Mouse (Mus musculus): ENCODE measurements around the gene Ttc41.
A peak's percentile ranks its signal among the peaks of the same experiment; 100 is the strongest.

The Ttc41 gene

GRCm38 (mm10) chr10:86786083-86786482, 80.5 kb downstream of the Ttc41 start:
- DNase-seq: no peak

- no peak for DNase-seq
Observed at GRCm38 (mm10) chr10:86788193-86788592, 82.6 kb downstream of the Ttc41 start.

- DNase-seq: no peak
Observed at GRCm38 (mm10) chr10:86789146-86789672, 83.6 kb downstream of the Ttc41 start.

- no peak for DNase-seq
Observed at GRCm38 (mm10) chr10:86791507-86792184, 86.0 kb downstream of the Ttc41 start.

- no peak for DNase-seq
Observed at GRCm38 (mm10) chr10:86793509-86793951, 87.9 kb downstream of the Ttc41 start.

GRCm38 (mm10) chr10:86794196-86794595, 88.6 kb downstream of the Ttc41 start:
- DNase-seq: no peak

GRCm38 (mm10) chr10:86794794-86795535, 89.4 kb downstream of the Ttc41 start:
- DNase-seq: no peak

GRCm38 (mm10) chr10:86796073-86796741, 90.6 kb downstream of the Ttc41 start:
- DNase-seq: no peak

- no peak for DNase-seq
Observed at GRCm38 (mm10) chr10:86807362-86807761, 101.8 kb downstream of the Ttc41 start.

- DNase-seq: no peak
Observed at GRCm38 (mm10) chr10:86808013-86808758, 102.6 kb downstream of the Ttc41 start.

- DNase-seq: no peak
Observed at GRCm38 (mm10) chr10:86810000-86810399, 104.4 kb downstream of the Ttc41 start.

GRCm38 (mm10) chr10:86810612-86811011, 105.0 kb downstream of the Ttc41 start:
- no peak for DNase-seq

GRCm38 (mm10) chr10:86814292-86815131, 108.9 kb downstream of the Ttc41 start:
- peak; percentile 20 for DNase-seq

- no peak for DNase-seq
Observed at GRCm38 (mm10) chr10:86815133-86815532, 109.5 kb downstream of the Ttc41 start.

- no peak for DNase-seq
Observed at GRCm38 (mm10) chr10:86819649-86820165, 114.1 kb downstream of the Ttc41 start.

GRCm38 (mm10) chr10:86821014-86821413, 115.4 kb downstream of the Ttc41 start:
- no peak for DNase-seq

GRCm38 (mm10) chr10:86824093-86824492, 118.5 kb downstream of the Ttc41 start:
- no peak for DNase-seq

GRCm38 (mm10) chr10:86824871-86825270, 119.3 kb downstream of the Ttc41 start:
- peak; percentile 46 for DNase-seq

- peak; percentile 84 for DNase-seq
Observed at GRCm38 (mm10) chr10:86825871-86826522, 120.4 kb downstream of the Ttc41 start.
